Mouse (Mus musculus) adrenal gland, adult 18-20 months (tissue): ENCODE data around the gene Ntf5. TPM values are rescaled to one million over a fixed set of nuclear protein-coding genes. Genes with fewer than 3 reads are reported as not detected.
A peak's percentile ranks its signal among the peaks of the same experiment; 100 is the strongest.
"Not testable (repeated sequence)": the region's sequence is repeated elsewhere in the genome, so short reads cannot be mapped to it uniquely, and the experiment has no call there.

ENCODE experiments used
- DNase-seq, 2 experiments: peaks; one replicate each; pipeline ENCODE4 v3.0.0; 2021 to 2022; ENCODE audit warnings: low spot score in 2 of 2
- microRNA-seq, 2 experiments: library from miRNA; unstranded; fragments of <30 nt; microRNA quantifications; one replicate each; pipeline ENCODE4 v1.2.0; 2021; ENCODE audit warnings: borderline number of aligned reads in 2 of 2
- total RNA-seq, 2 experiments: library from RNA; stranded (reverse); gene quantifications; 1 replicate in 1 of 2; 2 replicates in 1 of 2; pipeline ENCODE4 v1.2.3; 2021

Gene Ntf5
- total RNA-seq, 2 experiments from 2014 or later, result 0.17 to 0.45 TPM

- DNase-seq, result peak; percentile 71 to 74
Observed at GRCm38 (mm10) chr7:45460860-45461314, 47.4 kb downstream of the Ntf5 start.

GRCm38 (mm10) chr7:45461326-45461725 lies 47.8 kb downstream of the Ntf5 start:
- no peak for DNase-seq

- no peak for DNase-seq
Observed at GRCm38 (mm10) chr7:45461781-45462180, 48.3 kb downstream of the Ntf5 start.

DNA sequence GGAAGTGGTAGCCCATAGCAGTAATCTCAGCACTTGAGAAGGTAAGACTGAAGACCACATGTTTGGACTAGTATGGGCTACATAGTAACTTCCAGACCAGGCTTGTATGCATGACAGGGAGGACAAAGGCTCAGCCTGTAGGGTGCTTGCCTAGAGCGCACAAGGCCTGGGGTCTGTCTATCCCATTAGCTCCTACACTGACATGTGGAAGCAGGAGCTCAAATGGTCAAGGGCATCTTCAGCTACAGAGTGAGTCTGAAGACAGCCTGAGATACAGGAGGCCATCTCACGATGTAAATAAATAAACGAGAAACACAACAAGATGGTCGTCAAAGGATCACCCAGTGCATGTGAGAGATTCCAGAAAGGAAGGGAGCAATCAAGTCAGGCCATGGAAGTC lies 48.8 kb downstream of the Ntf5 start:
- no peak for DNase-seq

DNA sequence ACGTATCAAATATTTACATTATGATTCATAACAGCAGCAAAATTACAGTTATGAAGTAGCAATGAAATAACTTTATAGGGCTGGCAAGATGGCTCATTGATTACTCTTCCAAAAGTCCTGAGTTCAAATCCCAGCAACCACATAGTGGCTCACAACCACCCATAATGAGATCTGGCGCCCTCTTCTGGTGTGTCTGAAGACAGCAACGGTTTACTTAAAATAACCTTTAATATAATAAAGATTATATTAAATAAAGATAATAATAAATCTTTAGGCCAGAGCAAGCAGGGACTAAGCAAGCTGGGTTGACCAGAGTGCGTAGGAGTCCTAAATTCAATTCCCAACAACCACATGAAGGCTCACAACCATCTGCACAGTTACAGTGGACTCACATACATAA lies 49.4 kb downstream of the Ntf5 start:
- not testable (repeated sequence) for DNase-seq

DNA sequence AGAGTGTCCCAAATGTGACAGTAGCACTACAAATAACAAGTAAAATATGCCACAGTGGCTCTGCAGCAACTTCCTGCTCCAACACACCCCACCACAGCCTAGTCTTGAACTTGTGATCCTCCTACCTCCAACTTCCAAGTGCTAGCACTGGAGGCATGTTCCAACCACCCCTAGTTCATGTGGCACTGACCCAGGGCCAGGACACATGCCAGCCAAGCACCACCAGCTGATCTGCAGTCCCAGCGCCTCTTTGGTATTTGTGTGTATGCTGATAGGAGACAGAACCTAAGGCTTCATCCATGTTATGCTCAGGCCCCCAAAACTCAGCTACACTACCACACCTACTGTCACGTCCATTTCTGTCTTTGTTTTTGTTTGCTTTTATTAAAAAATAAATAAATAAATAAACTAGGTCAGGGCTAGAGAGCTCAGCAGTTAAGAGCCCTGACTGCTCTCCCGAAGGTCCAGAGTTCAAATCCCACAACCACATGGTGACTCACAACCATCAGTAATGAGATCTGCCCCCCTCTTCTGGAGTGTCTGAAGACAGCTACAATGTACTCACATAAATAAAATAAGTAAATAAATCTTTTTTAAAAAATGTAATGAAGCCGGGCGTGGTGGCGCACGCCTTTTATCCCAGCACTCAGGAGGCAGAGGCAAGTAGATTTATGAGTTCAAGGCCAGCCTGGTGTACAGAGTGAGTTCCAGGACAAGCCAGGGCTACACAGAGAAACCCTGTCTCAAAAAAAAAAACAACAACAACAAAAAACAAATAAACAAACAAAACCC lies 50.7 kb downstream of the Ntf5 start:
- DNase-seq, result no peak

DNA sequence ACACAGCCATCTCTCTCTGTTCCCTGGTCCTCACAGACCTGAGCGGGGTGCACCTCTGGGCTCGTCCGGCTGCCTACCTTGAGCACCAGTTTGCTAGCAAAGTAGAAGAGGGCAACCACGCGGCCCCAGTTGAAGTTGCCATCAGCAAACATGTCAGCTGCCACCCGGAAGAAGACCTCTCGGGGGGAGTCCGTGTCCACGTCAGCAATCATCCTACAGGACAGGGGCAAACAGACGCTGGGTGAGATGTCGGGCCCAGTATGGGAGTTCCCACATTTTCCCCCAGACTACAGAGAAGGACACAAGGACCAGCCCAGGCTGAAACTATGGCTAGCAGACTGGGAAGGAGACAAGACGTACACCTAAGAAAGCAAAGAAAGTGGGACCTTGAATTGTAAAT lies 51.6 kb downstream of the Ntf5 start:
- no peak for DNase-seq

DNA sequence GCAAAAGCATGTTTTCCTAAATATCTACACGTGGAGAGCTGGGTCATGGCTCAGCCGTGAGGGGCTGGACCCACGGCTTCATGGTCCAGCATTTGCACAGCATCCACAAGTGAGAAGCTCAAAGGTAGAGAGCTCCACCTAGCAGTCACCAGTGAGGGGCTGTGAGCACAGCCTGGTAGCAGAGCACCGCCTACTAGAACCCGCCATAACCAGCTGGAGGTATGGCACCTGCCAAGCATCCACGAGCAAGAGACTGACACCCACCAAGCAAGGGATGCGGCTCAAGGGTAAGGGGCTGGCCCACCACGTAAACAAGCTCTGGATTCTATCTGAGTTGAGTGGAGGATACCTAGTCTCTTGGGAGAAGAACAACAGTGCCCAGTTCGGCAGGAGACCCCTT lies 52.1 kb downstream of the Ntf5 start:
- DNase-seq, result no peak

- DNase-seq, result peak; percentile 88 to 91
Observed at GRCm38 (mm10) chr7:45466283-45467089, 53.0 kb downstream of the Ntf5 start, which contains the start of gene Bax. Gene Bax, minus strand, starts transcription at chr7:45466898.

Small RNAs within 50 kb of the gene (microRNA-seq; reads per million reads assigned to microRNA genes)
- 0.61 to 2.8 reads per million in 2 experiments for gene Gm22133

Other genes starting within 250 kb of the Ntf5 start
- gene Slc17a7, start 249.7 kb upstream of the Ntf5 start, total RNA-seq, result under 1 TPM; 0.19 to 0.23 TPM
- not detected for gene Gfy, start 234.1 kb upstream of the Ntf5 start, total RNA-seq
- not detected for gene Pth2, start 232.7 kb upstream of the Ntf5 start, total RNA-seq
- gene Ccdc155, start 208.8 kb upstream of the Ntf5 start, total RNA-seq, result under 1 TPM in 1 of 2 experiments, not detected in 1; 0.29 TPM
- not detected for gene Dkkl1, start 201.5 kb upstream of the Ntf5 start, total RNA-seq
- gene Tead2, start 197.9 kb upstream of the Ntf5 start, total RNA-seq, result 10 to 100 TPM in 1 of 2 experiments, 1 to 10 TPM in 1; 8.5 to 11.7 TPM
- 1 to 10 TPM; 4.0 to 7.4 TPM for gene Cd37, start 174.6 kb upstream of the Ntf5 start, total RNA-seq
- gene Slc6a16, start 172.6 kb upstream of the Ntf5 start, total RNA-seq, result not detected
- gene Slc6a21, start 136.2 kb upstream of the Ntf5 start, total RNA-seq, result under 1 TPM in 1 of 2 experiments, not detected in 1; 0.19 TPM
- 10 to 100 TPM in 1 of 2 experiments, 1 to 10 TPM in 1; 7.8 to 11.0 TPM for gene Trpm4, start 79.9 kb upstream of the Ntf5 start, total RNA-seq
- under 1 TPM; 0.17 to 0.83 TPM for gene Hrc, start 78.4 kb upstream of the Ntf5 start, total RNA-seq
- gene Ppfia3, start 46.7 kb upstream of the Ntf5 start, total RNA-seq, result 1 to 10 TPM; 1.7 to 3.2 TPM
- gene Lin7b, start 43.1 kb upstream of the Ntf5 start, total RNA-seq, result 1 to 10 TPM; 1.3 to 1.7 TPM
- 100 to 1,000 TPM; 262 to 325 TPM for gene Snrnp70, start 18.0 kb upstream of the Ntf5 start, total RNA-seq
- not detected for gene Kcna7, start 8.0 kb upstream of the Ntf5 start, total RNA-seq
- not detected for gene Lhb, start 7.1 kb downstream of the Ntf5 start, total RNA-seq
- 10 to 100 TPM; 40.4 to 61.6 TPM for gene Gys1, start 21.1 kb downstream of the Ntf5 start, total RNA-seq
- 10 to 100 TPM; 41.9 to 43.3 TPM for gene Ruvbl2, start 24.4 kb downstream of the Ntf5 start, total RNA-seq
- 1,000 to 10,000 TPM; 1,437 to 1,911 TPM for gene Ftl1, start 46.2 kb downstream of the Ntf5 start, total RNA-seq
- 10 to 100 TPM; 58.2 to 64.3 TPM for gene Bax, start 53.2 kb downstream of the Ntf5 start, total RNA-seq
- 1 to 10 TPM in 1 of 2 experiments, under 1 TPM in 1; 0.66 to 2.6 TPM for gene Tulp2, start 68.2 kb downstream of the Ntf5 start, total RNA-seq
- 10 to 100 TPM; 42.8 to 43.4 TPM for gene Gm45808, start 73.1 kb downstream of the Ntf5 start, total RNA-seq
- gene Dhdh, start 75.1 kb downstream of the Ntf5 start, total RNA-seq, result 10 to 100 TPM; 73.2 to 77.2 TPM
- 100 to 1,000 TPM; 272 to 283 TPM for gene Nucb1, start 96.7 kb downstream of the Ntf5 start, total RNA-seq
- gene Ppp1r15a, start 112.6 kb downstream of the Ntf5 start, total RNA-seq, result 10 to 100 TPM; 47.1 to 48.6 TPM
- 1 to 10 TPM; 2.5 to 2.7 TPM for gene Plekha4, start 112.6 kb downstream of the Ntf5 start, total RNA-seq
- gene Hsd17b14, start 141.2 kb downstream of the Ntf5 start, total RNA-seq, result 1 to 10 TPM in 1 of 2 experiments, under 1 TPM in 1; 0.83 to 3.0 TPM
- 100 to 1,000 TPM; 164 to 265 TPM for gene Bcat2, start 156.5 kb downstream of the Ntf5 start, total RNA-seq
- gene Fgf21, start 201.8 kb downstream of the Ntf5 start, total RNA-seq, result 1 to 10 TPM in 1 of 2 experiments, not detected in 1; 1.4 TPM
- not detected for gene Fut1, start 203.6 kb downstream of the Ntf5 start, total RNA-seq
- gene Izumo1, start 208.1 kb downstream of the Ntf5 start, total RNA-seq, result under 1 TPM; 0.22 to 0.33 TPM
- 10 to 100 TPM; 16.0 to 27.6 TPM for gene Rasip1, start 213.8 kb downstream of the Ntf5 start, total RNA-seq
- 1 to 10 TPM; 2.4 to 7.7 TPM for gene Mamstr, start 226.3 kb downstream of the Ntf5 start, total RNA-seq